Mouse (Mus musculus): ENCODE measurements at regions not wholly inside any gene's neighbourhood (a gene's known extent, or its start where the extent isn't known, plus 50 kb on each side); places are given as distances from the start of the nearest gene placed in this dataset.
A peak's percentile ranks its signal among the peaks of the same experiment; 100 is the strongest.

DNA sequence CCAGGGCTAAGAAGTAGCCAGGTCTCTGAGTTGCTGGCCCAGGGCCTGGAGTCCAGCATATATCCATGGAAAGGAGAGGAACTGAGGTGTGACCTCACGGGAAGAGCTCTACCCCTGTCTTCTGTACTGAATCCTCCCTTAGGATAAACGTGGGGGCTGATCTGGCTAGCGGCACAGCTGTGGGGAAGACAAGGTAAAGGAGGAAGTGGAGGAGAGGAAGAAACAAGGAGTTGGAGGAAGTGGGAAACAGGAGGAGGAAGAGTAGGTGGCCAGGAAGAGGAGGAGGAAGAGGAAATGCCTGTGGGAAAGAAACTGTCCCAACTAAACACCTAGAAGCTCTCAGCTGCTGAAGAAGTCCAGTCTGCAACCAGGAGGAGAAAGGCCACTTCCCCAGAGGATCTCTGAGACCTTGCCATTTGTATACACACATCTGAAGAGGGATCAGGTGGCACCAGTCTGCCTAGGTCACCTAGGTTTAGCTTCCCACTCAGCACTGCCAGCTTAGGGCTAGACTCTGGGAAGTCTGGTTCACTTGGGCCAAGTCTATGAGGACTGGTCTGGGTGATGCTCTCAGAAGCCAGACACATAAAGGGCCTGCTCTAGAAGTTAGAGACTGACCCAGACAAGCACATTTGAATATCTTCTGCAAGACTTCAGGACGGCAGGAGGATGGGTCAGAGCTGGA is 100.6 kb upstream of the Jun start:
- ATAC-seq (replicated peaks; ENCODE audit: low FRiP score, poor library complexity, severe bottlenecking): no peak

DNA sequence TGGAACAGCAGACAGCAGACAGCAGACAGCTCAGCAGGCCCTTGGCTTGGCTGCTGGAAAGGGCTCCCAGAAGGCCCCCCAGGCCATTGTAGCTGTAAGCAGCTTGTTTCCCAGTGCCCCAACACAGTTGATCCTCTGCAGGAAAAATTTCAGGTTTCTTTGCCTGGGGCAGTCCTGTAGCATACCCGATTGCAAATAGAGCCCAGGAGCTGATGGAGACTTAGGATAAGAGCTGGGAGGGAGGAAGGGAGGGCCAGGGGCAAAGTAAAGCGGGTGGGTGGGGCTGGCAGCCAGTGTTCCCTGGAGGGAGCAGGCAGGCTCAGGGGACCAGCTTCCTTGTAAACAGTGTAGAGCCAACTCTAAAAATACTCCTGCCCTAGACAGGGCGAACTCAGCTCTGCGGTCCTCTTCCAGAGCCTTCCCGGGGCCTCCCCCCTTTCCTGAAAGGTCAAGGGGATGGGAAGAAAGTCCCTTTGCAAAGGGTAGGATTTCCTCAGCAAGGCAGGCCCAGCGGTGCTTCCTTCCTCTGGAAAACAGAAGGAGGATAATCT is 101.8 kb upstream of the Jun start:
- peak; percentile 40 for ATAC-seq (replicated peaks; ENCODE audit: low FRiP score, poor library complexity, severe bottlenecking)

DNA sequence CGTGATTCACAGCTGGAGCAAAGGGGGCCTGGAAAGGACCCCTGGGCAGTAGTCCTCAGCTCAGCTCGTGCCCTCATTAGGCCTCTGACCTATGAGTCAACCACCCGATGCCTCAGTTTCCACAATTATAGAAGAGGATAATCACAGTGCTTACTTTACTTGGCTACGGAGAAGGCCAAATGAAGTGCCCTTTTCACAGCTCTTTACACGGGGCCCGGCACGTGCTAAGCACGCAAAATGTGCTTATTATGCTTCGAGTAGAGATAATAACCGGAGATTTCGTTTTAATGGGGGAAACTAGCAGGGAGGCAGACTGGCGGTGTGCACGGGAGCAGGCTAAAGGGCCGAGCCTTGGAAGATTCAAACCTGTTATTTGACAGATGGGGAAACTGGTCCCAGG is 102.4 kb upstream of the Jun start:
- no peak for ATAC-seq (replicated peaks; ENCODE audit: low FRiP score, poor library complexity, severe bottlenecking)

DNA sequence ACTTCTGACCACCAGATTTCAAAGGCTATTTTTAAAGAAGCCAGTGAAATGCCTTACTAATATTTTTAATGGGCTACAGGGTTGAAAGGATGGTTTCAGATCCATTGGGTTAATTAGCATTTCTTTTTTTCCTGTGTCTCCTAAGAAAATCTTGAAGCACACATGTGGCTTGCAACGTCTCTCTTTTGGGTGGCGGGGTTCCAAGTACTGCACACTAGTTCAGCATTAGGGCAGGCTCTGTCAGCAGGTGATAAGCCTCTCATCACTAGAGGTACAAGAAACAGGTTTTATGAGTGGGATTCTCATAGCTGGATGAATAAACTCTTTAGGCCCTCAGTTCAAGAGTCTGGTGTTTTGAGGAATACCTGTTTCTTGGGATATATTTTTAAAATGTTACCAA is 103.2 kb upstream of the Jun start:
- peak; percentile 76 for ATAC-seq (replicated peaks; ENCODE audit: low FRiP score, poor library complexity, severe bottlenecking)

DNA sequence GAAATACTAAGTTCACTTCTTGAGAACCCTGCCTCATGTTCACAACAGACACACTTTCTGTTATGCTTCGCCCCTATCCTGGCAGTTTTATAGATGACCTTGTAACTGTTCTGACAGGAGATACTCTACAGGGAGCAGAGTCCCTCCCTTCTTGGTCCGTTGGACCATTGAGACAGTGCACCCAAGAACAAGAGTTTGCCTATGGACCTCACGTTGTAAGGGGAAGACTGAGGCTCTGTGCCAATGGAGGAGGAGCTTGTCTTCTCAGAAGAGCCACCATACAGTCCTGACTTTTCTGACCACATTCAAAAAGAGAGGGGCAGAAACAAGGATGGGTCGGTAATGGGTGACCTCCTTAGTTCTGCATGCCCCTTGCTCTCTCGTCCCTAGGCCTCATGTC is 103.8 kb upstream of the Jun start:
- peak; percentile 43 for ATAC-seq (replicated peaks; ENCODE audit: low FRiP score, poor library complexity, severe bottlenecking)

DNA sequence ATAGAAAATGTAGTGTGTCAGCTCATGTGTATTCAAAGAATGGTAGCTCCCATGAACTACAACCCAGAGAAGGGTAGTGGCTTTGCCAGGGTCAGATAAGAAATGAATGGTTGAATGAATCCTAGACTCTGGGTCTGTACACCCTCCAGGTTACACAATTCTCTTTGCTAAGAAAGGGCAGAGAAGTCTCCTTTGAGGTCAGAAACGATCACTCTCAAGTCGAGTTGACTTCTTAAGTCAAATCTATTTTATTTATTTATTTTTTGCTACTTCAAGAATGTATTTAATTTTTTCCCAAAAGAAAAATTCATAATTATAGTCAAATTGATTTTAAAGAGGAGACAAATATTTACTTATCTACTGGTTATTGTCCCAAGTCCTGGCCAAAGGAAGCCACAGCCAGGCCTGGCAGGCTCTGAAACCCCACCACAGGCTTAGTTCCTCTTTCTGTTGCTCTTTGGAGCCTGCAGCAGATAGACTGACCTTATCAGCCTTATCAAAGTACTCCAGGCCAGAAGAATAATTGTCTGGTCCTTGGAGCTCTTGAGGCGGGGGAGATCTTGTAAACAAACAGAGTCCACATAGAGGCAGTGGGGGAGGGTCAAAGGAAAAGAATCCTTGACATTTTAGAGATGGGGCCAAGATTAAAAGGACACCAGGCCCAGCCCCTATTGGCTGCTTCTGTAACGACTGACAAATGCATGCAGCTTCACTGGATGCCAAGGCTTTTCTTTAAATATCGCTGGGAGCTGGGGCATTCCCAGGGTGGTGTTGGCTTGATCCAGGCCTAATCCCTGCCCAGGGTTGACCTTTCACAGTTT is 104.6 kb upstream of the Jun start:
- no peak for ATAC-seq (replicated peaks; ENCODE audit: low FRiP score, poor library complexity, severe bottlenecking)

DNA sequence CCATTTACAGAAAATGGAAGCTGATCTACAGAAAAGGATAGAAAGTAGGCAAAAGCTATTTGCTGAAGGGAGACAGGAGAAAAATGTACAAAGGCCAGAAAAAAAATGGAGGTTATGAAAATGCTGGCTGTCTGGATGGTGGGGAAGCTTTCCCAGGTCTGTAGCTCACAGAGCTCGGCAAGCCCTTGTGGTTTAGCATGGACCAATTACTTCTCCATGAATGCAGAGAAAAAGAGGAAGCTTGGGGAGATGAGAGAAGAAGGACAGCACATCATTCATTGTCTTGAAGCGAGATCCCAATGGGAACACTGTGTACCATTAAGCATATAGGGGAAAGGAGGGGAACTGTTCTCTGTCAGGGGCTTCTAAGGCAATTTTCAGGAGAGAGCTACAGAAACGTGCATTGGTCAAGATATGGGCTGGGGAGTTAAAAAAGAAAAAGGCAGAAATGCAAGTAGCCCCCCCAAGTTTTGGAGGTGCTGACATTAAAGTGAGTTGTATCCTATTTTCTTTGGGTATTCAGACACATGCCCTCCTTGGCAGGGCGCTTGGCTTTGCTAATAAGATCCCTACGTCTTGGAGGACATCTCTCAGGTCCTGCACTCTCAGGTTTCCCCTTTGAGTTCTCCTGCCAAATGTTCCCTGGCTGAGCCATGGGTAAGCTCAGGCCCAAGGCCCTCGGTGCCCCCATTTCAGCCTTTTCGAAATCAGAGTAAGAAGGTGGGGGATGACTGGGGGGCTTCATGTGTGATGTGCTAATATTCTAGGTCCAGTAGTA is 105.8 kb upstream of the Jun start:
- ATAC-seq (replicated peaks; ENCODE audit: low FRiP score, poor library complexity, severe bottlenecking): no peak

DNA sequence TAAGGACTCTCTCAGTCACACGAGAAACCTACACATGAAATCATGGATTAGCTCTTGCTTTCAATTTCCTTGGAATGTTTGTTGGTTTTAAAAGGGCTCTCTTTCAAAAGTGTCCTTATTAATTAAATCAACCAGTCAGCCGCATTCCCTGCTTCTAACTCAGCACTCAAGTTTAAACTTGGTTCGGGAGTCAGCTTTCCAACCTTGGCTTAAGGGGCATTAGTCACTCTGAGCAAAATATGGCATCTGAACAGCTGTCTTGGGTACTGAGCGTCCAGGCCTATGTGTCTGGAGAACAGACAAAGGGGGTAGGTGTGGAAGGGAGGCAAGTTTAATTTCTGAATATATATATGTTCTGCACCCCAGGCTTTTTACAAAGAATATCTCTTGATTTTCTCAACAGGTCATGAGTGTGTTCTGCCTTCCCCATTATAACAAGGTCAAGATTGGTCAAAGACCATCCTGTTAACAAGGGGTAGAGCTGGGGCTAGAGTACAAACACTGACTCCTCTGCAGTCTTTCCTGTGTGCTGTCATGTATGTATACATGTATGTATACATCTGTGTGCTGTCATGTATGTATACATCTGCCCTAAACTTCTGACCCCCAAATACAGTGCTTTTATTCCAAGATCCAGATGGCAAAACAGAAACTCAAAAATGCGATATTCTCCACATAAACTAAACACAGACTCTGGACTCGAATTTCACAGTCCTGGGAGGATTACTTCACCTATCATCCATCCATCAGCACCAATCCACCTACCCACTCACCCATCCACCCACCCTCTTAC is 106.8 kb upstream of the Jun start:
- ATAC-seq (replicated peaks; ENCODE audit: low FRiP score, poor library complexity, severe bottlenecking): no peak

DNA sequence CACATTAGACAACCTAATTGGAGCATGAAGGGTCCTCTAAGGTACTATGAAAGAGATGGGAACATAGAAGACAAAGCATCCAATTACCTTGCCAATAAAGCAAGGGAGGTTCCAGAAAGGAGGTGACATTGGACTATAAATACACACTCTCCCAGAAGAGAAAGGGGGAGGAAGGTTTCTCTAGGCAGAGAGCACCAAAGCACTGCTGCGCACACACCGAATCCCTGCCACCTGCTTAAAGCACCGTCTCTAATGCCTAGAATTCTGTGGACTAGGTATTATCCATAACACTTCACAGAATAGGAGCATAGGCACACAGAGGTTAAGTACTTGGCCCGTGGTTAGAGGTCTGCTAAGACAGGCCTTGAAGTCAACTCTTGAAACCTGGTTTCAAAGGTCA is 107.8 kb upstream of the Jun start:
- ATAC-seq (replicated peaks; ENCODE audit: low FRiP score, poor library complexity, severe bottlenecking): no peak

DNA sequence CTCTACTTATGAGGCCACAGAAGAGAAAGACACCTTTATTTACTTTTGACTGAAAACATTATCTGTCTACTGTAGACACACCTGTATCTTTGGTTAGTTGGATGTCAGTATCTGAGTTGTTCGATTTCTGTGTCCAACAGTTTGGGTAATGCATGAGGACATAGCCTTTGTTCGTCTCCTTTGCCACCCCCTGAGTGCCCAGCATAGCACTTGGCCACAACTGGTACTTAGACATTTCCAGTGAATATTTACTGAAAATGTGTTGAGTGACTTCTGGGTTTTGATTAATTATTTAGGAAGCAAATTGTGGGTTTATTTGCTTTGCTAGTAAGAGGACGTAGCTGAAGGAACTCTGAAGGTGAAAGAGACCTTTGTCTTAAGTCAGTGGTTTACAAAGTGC is 108.4 kb upstream of the Jun start:
- no peak for ATAC-seq (replicated peaks; ENCODE audit: low FRiP score, poor library complexity, severe bottlenecking)

DNA sequence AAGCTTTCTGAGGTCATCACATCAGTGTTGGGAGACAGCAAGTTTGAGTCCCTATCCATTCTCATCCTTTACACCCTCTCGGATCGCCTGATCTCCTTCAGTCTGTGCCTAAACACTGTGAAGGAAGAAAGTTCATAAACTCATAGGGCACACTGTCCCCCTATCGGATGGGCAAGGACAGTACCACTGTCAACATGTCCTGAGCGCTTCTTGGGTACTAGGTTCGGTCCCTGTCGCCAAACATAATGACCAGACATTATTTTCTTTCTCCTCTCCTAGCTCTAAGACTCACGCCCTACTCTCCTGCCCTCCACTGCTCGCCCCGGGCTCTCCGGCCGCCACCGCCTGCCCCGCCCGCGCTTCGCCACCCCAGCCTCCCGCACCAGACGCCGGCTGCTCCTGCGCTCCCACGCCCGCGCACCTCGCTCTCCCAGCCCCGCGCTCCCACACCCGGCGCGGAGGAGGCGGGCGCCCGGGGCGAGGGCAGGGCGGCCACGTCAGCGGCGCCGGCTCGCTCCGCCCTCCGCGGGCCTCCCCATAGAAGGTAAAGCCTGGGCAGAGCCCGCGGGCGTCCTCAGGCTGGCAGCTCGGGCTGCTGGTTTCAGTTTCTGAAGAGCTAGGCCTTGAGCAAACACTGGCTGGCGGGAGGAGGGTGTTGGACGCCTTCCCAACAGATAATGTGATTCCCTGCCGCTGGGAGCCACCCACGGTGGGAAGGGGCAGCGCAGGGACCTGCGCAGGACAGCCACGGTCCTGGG is 109.1 kb upstream of the Jun start:
- ATAC-seq (replicated peaks; ENCODE audit: low FRiP score, poor library complexity, severe bottlenecking): peak; percentile 79

DNA sequence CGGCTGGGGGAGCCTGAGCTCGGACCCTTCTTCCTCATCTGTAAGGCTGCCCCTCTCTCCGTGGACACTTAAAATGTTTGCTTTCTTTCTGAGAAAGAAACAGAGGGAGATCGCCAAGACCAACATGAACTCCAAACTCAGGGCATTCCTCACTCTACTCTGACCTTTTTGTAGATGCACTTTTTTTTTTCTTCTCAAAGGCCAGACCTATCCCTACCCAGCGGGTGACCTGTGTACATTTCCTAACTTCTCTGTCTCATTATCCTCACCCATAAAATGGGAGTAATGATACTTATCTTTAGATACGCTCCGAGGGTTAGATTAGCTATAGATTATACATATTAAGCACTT is 109.6 kb upstream of the Jun start:
- no peak for ATAC-seq (replicated peaks; ENCODE audit: low FRiP score, poor library complexity, severe bottlenecking)

DNA sequence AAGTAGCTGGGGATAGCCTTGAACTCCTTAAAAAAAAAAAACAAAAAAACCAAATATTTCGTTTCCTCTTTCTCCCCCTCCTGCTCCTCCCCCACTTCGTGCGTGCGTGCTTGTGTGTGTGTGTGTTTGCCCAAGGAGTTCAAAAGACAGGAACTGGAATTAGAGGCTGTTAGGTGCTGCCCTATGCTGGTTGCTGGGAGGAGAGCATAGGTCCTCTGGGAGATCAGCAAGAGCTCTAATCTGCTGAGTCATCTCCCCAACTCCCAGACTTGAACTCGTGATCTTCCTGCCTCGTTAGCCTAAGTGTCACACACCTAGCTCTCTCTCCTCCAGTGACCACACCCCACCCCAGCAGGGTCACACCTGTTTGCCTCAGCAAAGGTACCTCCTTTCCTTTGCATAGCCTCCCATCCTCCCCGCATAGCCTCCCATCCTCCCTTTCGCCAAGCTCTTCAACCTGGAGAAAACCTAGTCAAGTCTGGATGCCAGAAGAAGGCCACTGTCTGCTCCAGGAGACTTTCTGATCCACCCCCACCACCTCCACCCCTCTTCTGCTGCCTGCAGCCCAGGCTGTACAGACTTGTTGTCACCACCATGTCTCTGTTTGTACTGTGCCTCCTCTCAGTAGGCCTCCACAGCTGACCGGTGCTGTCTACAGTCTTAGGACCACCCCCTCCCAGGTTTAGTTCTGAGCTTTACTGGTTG is 110.5 kb upstream of the Jun start:
- ATAC-seq (replicated peaks; ENCODE audit: low FRiP score, poor library complexity, severe bottlenecking): peak; percentile 46

DNA sequence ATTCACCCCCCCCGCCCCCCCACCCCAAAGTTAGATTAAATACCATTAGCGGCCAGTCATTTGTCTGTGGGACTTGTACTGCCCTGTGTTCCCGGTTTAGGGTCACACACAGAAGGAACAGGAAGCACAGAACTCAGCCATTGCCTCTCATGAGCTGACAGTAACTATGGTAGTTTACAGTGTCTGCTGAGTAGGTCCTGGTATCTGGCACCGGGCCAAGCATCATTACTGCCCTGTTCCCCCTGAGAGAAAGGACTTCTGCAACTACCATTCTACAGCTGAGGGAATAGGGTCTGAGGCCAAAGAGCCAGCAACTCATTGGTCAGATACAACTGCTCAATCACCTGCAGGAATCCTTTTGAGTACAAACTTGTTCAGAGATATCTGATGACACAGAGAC is 111.4 kb upstream of the Jun start:
- no peak for ATAC-seq (replicated peaks; ENCODE audit: low FRiP score, poor library complexity, severe bottlenecking)

DNA sequence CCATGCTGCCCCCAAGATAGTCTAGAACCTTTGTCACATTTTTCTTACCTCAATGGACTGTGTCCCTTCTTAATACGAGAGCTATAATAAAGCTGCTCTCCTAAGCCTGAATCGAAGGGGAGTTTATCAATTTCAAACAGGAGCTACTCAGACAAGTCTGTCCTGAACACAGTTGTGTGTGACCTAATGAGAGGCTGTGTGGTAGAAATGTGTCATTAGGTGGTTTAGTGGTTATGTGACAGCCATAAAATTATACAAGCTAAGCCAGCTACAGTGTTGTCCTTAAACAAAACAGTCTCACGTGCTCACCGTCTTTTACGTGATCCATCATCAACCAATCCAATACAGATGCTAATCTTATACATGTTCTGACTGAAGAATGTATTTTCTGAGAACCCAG is 114.5 kb upstream of the Jun start:
- no peak for ATAC-seq (replicated peaks; ENCODE audit: low FRiP score, poor library complexity, severe bottlenecking)

DNA sequence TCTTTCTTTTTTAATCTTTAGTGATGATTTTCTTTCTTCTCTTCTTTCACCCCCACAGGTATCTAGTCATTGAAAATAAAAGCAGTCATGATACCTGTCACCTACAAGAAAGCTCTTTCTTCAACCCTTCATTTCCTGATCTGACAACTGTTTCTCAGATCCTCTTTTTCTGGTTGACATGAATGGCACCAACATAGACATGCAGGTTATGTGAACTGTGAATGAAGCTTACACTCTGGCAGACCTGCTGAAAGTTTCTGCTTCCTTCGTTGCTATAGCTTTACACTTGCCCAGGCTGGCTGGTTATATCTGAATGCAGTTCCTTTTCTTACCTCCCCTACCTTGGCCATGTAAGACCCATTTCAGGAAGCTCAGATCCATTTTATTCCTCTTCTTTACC is 115.2 kb upstream of the Jun start:
- ATAC-seq (replicated peaks; ENCODE audit: low FRiP score, poor library complexity, severe bottlenecking): no peak

DNA sequence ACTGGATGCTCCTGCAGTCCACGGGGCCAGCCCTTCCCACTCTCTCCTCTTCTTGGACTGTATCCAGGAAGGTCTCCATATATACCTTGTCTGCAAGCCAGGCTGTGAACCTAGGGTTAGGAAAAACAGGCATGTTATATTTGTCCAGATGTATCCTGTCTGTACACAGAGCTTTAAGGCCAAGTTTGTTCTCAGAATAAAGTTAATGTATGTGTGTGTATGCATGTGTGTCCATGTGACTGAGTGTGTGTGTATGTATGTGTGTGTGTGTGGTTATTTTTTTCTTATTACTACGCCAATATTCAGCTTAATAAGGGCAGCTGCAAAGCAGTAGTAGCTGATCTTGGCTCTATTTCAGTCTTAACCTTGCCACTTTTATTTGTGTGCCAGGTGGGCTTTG is 117.7 kb upstream of the Jun start:
- ATAC-seq (replicated peaks; ENCODE audit: low FRiP score, poor library complexity, severe bottlenecking): no peak

DNA sequence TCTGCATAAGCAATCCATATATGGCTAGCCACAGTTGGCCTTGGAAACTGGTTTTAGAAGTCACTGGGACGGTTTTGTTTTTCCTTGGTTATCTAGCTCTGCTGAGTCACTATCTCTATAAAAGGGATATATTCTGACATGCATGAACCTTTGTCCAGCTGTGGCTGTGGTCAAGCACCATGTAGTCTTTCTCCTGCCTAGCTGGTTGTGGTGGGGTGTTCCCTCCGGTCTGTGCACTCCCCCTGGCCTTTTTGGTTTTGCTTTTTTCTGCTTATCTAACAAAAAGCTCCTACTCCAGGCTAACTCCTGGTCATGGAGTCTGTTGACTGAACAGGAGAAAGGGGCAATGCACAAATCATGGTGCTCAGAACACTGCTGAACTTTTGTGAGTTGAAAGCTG is 125.7 kb upstream of the Jun start:
- no peak for ATAC-seq (replicated peaks; ENCODE audit: low FRiP score, poor library complexity, severe bottlenecking)

DNA sequence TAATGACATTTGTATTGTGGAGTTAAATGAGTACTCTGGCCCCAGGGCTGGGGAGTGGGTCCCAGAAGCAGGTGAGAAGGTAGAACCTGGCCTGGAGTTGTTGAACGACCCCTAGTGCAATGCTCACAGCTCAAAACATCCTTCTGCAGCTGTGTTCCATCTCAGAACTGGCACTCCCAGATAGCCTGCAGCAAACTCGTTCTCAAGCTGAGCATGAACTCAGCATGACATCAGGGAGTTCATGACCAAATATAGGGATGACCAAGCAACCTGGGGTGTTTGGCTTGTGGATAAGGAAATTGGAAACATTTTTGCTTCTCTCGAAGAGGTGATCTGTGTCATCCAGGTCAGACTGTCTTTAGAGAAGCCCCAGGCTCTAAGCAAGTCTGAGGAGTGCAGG is 126.4 kb upstream of the Jun start:
- no peak for ATAC-seq (replicated peaks; ENCODE audit: low FRiP score, poor library complexity, severe bottlenecking)
